In the genomic region with DNA sequence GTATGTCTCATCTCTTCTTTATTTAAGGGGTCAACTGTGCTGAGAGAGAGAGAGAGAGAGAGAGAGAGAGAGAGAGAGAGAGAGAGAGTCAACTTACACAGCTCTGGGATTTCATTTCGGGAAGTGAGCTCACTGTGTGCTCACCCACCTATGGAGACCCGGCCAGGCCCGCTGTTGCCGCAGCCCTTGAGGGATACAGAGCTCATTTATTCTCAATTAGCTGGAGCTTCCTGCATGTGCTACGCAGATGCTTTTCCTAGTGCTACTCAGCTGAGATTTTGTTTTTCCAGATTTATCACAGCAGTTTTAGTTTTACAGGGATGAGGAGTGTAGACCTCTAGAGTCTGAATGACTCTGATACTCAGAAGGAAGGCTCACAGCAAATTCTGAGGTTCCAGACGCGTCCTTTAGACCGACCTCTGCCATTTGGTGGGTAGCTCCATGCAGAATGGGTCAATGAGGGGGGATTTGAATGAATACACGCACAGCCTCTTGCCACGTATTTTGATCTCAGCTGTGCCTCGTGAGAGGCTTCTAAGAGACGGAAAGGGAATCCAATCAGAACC, we compare ENCODE assay signal across 10 mouse cellular contexts.
DNase-seq lines count a peak whose midpoint lies in the region; ATAC-seq and TF ChIP-seq lines count a peak whose summit lies in the region.
"Had no signal": no experiment of that assay in that cellular context is flagged by ENCODE, and none has a peak within 500 bp of the region (broad histone marks: within the 10 kb centered on the region; RNA-seq: fewer than 3 reads in every experiment).

No protein-coding gene starts in this region.

- no peak for TF ChIP-seq CTCF in lung, embryonic 14.5 days (IDR thresholded peaks at IDR 0.05; ENCODE audit: low read depth)
- TF ChIP-seq CTCF in lung, adult 2 months (IDR thresholded peaks at IDR 0.05; ENCODE audit: insufficient read depth, low read length), result no peak

- TF ChIP-seq POLR2A in lung, adult 2 months (IDR thresholded peaks at IDR 0.05; ENCODE audit: borderline replicate concordance, extremely low read depth, low read depth, low read length), result no peak

- H3K4me1 ChIP-seq in lung, embryonic 14.5 days (ENCODE audit: insufficient read depth), result 0 out of 2 replicates have a peak, but pooled peaks cover 3% of the 10 kb centered on the region
- no peaks in the 10 kb centered on the region; the same call in 1 of the 2 replicates for H3K4me1 ChIP-seq in lung, adult 2 months (ENCODE audit: control insufficient read depth, insufficient read depth, low read length)
- H3K4me1 ChIP-seq in embryonic facial prominence, embryonic 13.5 days, result peaks cover 49% of the 10 kb centered on the region
- peaks cover 10 to 20% of the 10 kb centered on the region in 2 experiments for H3K4me1 ChIP-seq in heart, embryonic 14.5 days (ENCODE audit: control insufficient read depth in 2 of 2, insufficient read depth in 2 of 2, low read length in 2 of 2)
- H3K4me1 ChIP-seq in neural tube, embryonic 11.5 days (ENCODE audit: control insufficient read depth, insufficient read depth, low read length), result peaks cover 14% of the 10 kb centered on the region; the same call in 1 of the 2 replicates

- H3K4me3 ChIP-seq in lung, embryonic 14.5 days (ENCODE audit: low read depth, low read length), result no peak overlapping the region
- no peak overlapping the region for H3K4me3 ChIP-seq in lung, adult 2 months (replicated peaks; ENCODE audit: extremely low read depth, low read depth, low read length)
- no peak overlapping the region for H3K4me3 ChIP-seq in embryonic facial prominence, embryonic 13.5 days
- no peak overlapping the region for H3K4me3 ChIP-seq in heart, embryonic 14.5 days (ENCODE audit: control insufficient read depth in 1 of 2, insufficient read depth in 1 of 2, low read depth in 1 of 2, low read length in 2 of 2)
- H3K4me3 ChIP-seq in neural tube, embryonic 11.5 days (ENCODE audit: low read depth, low read length), result no peak overlapping the region
- H3K4me3 ChIP-seq: forebrain, embryonic 12.5 days had no signal

- no peak overlapping the region for H3K9ac ChIP-seq in lung, embryonic 14.5 days
- H3K9ac ChIP-seq in embryonic facial prominence, embryonic 13.5 days, result no peak overlapping the region
- no peak overlapping the region for H3K9ac ChIP-seq in heart, embryonic 14.5 days (ENCODE audit: low read length)
- no peak overlapping the region for H3K9ac ChIP-seq in neural tube, embryonic 11.5 days (ENCODE audit: low read length)
- H3K9ac ChIP-seq: forebrain, embryonic 12.5 days had no signal

- no peaks in the 10 kb centered on the region for H3K9me3 ChIP-seq in lung, embryonic 14.5 days (ENCODE audit: low read depth, low read length)
- H3K9me3 ChIP-seq in embryonic facial prominence, embryonic 13.5 days, result no peaks in the 10 kb centered on the region
- H3K9me3 ChIP-seq in heart, embryonic 14.5 days (ENCODE audit: control insufficient read depth, low read length), result no peaks in the 10 kb centered on the region
- no peaks in the 10 kb centered on the region for H3K9me3 ChIP-seq in neural tube, embryonic 11.5 days (ENCODE audit: control insufficient read depth, low read length)
- H3K9me3 ChIP-seq: forebrain, embryonic 12.5 days had no signal

- peak overlapping the region; percentile 40; the same call in 1 of the 2 replicates for H3K27ac ChIP-seq in lung, embryonic 14.5 days (ENCODE audit: low read depth)
- H3K27ac ChIP-seq in embryonic facial prominence, embryonic 13.5 days, result peak overlapping the region; percentile 64
- H3K27ac ChIP-seq in heart, embryonic 14.5 days (replicated peaks in 1 of 2; ENCODE audit: control insufficient read depth in 1 of 2, insufficient read depth in 1 of 2, low read depth in 2 of 2, low read length in 2 of 2), result peak overlapping the region in 1 of 2 experiments; percentile 37; a peak in 1 of 4 replicates
- 0 out of 2 replicates have a peak overlapping the region, but pooled peaks have one; percentile 4 for H3K27ac ChIP-seq in neural tube, embryonic 11.5 days (ENCODE audit: low read depth, low read length)
- H3K27ac ChIP-seq: forebrain, embryonic 12.5 days had no signal

- no peaks in the 10 kb centered on the region for H3K36me3 ChIP-seq in lung, embryonic 14.5 days (ENCODE audit: insufficient read depth)
- H3K36me3 ChIP-seq in embryonic facial prominence, embryonic 13.5 days, result no peaks in the 10 kb centered on the region
- H3K36me3 ChIP-seq in heart, embryonic 14.5 days (ENCODE audit: control insufficient read depth, insufficient read depth, low read length), result no peaks in the 10 kb centered on the region
- H3K36me3 ChIP-seq in neural tube, embryonic 11.5 days (ENCODE audit: control insufficient read depth, insufficient read depth, low read length), result no peaks in the 10 kb centered on the region
- H3K36me3 ChIP-seq: forebrain, embryonic 12.5 days had no signal

- H3K27me3 ChIP-seq in lung, embryonic 14.5 days (ENCODE audit: insufficient read depth, low read length), result no peaks in the 10 kb centered on the region
- no peaks in the 10 kb centered on the region for H3K27me3 ChIP-seq in embryonic facial prominence, embryonic 13.5 days
- no peaks in the 10 kb centered on the region for H3K27me3 ChIP-seq in heart, embryonic 14.5 days (ENCODE audit: control insufficient read depth, insufficient read depth, low read length)
- H3K27me3 ChIP-seq in neural tube, embryonic 11.5 days (ENCODE audit: control insufficient read depth, insufficient read depth, low read length), result no peaks in the 10 kb centered on the region

- DNase-seq in lung, embryonic 14.5 days, result peak; percentile 38
- no peak for DNase-seq in lung, adult 2 months
- DNase-seq in neural tube, embryonic 11.5 days (ENCODE audit: low spot score), result no peak
- DNase-seq in layer of hippocampus, postnatal 36 days, result no peak
- DNase-seq: cerebellum, adult 8-10 months; kidney, adult 11 months had no signal

- no peak overlapping the region for H3K4me2 ChIP-seq in lung, embryonic 14.5 days
- H3K4me2 ChIP-seq in embryonic facial prominence, embryonic 13.5 days, result peak overlapping the region; percentile 28; the same call in 1 of the 2 replicates
- peak overlapping the region; percentile 37; the same call in 1 of the 2 replicates for H3K4me2 ChIP-seq in heart, embryonic 14.5 days (ENCODE audit: low read length)
- no peak overlapping the region for H3K4me2 ChIP-seq in neural tube, embryonic 11.5 days (ENCODE audit: low read depth)
- H3K4me2 ChIP-seq: forebrain, embryonic 12.5 days had no signal

- WGBS in lung, embryonic 14.5 days, result 47% methylated on average over 12 of the region's 12 CpGs
- WGBS in lung, adult 2 months, result 63% methylated on average over 12 of the region's 12 CpGs
- 18% methylated on average over 12 of the region's 12 CpGs for WGBS in embryonic facial prominence, embryonic 13.5 days
- 58% methylated on average over 12 of the region's 12 CpGs for WGBS in heart, embryonic 14.5 days
- WGBS in neural tube, embryonic 11.5 days, result 38% methylated on average over 12 of the region's 12 CpGs

- ATAC-seq in lung, embryonic 14.5 days (ENCODE audit: insufficient read depth), result peak; percentile 55; the same call in 1 of the 2 replicates
- no peak for ATAC-seq in embryonic facial prominence, embryonic 13.5 days (ENCODE audit: insufficient number of reproducible peaks, insufficient read depth, low FRiP score, low TSS enrichment, low read depth)
- ATAC-seq in heart, embryonic 14.5 days (ENCODE audit: insufficient number of reproducible peaks, insufficient read depth, low FRiP score, low read depth), result no peak
- no peak for ATAC-seq in neural tube, embryonic 11.5 days (ENCODE audit: insufficient read depth, low FRiP score, low TSS enrichment)
- ATAC-seq in monocyte, adult 5-6 weeks (replicated peaks; ENCODE audit: insufficient number of reproducible peaks, low FRiP score, low TSS enrichment, poor library complexity, severe bottlenecking), result no peak

Comparison
In these comparisons a context has a peak if more than half of its experiments do, and no peak if none do; other contexts are left out.
1. H3K4me2 ChIP-seq: peak in embryonic facial prominence, embryonic 13.5 days (single experiment) and heart, embryonic 14.5 days (single experiment); none in lung, embryonic 14.5 days (single experiment) and neural tube, embryonic 11.5 days (single experiment).